Mouse (Mus musculus): ENCODE measurements around the gene Zdhhc17. TPM values are rescaled to one million over a fixed set of nuclear protein-coding genes. Genes with fewer than 3 reads are reported as not detected.

Zdhhc17 gene
- polyA plus RNA-seq (2016; fragmentation: Nextera tagmentation; extraction: Ambion mirVana) = 7.7 and 9.1 TPM in 2 replicates

DNA sequence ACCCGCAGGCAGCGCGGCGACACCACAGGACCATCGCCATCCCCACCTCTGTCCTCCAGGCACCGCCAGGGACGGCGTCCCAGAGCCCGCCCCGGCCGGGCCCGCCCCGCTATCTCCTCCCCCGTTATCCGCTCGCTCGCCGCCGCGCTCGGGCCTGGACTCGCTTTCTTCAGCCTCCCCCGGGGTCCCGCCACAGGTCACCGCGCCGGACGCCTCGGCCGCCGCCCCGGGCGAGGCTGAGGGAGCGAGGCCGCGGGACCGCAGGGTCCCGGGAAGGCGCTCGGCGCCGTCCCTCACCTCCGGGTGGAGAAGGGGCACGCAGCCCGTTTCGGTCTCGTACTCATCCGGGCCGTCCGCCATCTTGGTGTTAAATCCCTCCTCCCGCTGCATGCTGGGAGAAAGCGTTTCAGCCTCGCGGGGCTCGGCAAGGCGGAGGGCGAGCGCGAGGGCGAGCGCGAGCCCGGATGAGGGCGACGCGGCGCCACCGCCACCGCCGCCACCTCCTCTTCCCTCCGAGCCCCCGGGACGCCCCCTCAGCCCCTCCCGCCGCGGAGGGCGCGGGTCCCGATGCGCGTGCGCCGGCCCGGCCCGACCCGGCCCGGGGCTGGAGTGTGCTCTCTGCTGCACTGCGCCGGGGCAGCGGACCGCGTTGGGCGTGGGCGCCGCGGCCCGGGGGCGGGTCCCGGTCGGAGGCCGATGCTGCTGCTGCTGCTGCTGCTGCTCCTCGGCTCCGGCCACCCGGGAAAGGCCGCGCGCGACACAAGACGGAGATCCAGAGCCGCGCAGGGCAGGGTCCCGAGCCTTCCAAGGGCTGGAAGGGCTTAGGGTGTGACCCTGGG is at the start of gene Zdhhc17:
TSS of gene Zdhhc17 (minus strand) at position 500 of the 839 bp plus-strand sequence.
- Histone ChIP-seq H3K27ac (peak within 1 kb of the TSS; percentile 91), H3K36me3 (no peaks in the 10 kb centered on the region), H3K9ac (peak within 1 kb of the TSS; percentile 94), H3K4me2 (peak within 1 kb of the TSS; percentile 95), H3K9me3 (replicated peaks) (no peaks in the 10 kb centered on the region), H3K4me1 (peaks cover 54% of the 10 kb centered on the region), H3K4me3 (peak within 1 kb of the TSS; percentile 93), H3K27me3 (replicated peaks) (peaks cover 8% of the 10 kb centered on the region; the same call in 1 of the 2 replicates)
- peak; percentile 93 for ATAC-seq
- under 1% methylated on average over 78 of the region's 112 CpGs for WGBS (ENCODE audit: insufficient replicate concordance)

DNA sequence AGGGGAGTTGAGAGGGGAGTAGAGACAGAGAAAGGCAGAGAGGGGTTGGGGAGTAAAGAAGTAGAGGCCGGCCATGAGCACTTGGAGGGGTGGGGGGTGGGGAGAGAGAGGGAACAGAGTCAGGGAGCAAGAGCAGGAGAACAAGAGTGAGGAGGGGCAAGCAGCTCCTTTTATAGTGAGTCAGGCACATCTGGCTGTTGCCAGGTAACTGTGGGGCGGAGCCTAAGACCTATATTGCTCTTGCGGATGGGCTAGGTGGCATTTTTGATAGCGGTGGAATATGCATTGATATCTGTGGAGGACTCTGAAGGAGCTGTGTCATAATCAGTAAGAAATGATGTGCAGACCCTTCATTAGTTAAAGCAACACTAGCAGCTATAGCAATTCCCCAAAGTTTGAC is 45.8 kb upstream of the Zdhhc17 start:
- Histone ChIP-seq H3K36me3 (no peaks in the 10 kb centered on the region), H3K27ac (no peak overlapping the region), H3K9ac (no peak overlapping the region), H3K4me1 (no peaks in the 10 kb centered on the region), H3K4me2 (no peak overlapping the region), H3K4me3 (no peak overlapping the region), H3K27me3 (replicated peaks) (no peaks in the 10 kb centered on the region), H3K9me3 (replicated peaks) (no peaks in the 10 kb centered on the region)
- 59% methylated on average over 4 of the region's 4 CpGs for WGBS (ENCODE audit: insufficient replicate concordance)
- ATAC-seq = no peak

DNA sequence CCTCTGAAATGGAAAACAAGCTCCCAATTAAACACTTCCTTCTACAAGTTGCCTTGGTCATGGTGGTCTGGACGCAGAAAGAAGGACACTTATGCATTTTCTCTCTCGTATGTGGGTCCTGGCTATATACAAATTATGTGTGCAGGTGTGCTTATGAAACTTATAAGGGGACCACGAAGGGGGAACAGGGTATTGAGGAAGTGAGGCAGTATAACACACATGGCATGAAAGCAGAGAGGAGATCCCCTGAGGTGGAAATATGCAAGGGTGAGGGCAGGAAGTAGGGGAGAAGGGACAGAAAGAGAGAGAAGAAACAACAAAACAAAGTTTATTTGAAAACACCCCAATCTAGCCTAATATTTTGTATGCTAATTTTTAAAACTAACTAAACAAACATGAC is 41.7 kb upstream of the Zdhhc17 start:
- no peak for ATAC-seq
- WGBS (ENCODE audit: insufficient replicate concordance) = 63% methylated on average over 3 of the region's 3 CpGs
- H3K4me3 ChIP-seq = no peak overlapping the region
- no peak overlapping the region for H3K27ac ChIP-seq
- H3K9me3 ChIP-seq (replicated peaks) = no peaks in the 10 kb centered on the region
- no peak overlapping the region for H3K9ac ChIP-seq
- H3K4me2 ChIP-seq = no peak overlapping the region
- H3K36me3 ChIP-seq = no peaks in the 10 kb centered on the region
- no peaks in the 10 kb centered on the region for H3K27me3 ChIP-seq (replicated peaks)
- H3K4me1 ChIP-seq = no peaks in the 10 kb centered on the region

DNA sequence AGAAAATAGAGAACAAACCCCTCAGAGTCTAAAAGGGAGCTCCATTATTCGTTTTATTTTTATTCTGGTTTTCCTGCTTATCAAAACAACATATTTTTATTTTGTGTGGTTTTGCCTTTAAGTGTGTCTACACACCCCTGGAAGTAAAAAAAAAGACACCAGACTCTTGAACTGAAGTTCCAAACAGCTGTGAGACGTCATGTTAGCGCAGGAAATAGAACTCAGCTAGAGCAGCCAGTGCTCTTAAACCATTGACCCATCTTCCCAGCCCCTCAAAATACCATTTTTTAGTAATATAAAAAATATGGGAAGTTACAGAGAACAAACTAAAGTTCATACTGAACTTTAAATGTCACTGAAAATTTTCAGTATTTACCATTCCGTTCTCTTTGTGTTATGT is 40.6 kb upstream of the Zdhhc17 start:
- Histone ChIP-seq H3K4me3 (no peak overlapping the region), H3K9ac (no peak overlapping the region), H3K36me3 (no peaks in the 10 kb centered on the region), H3K27ac (no peak overlapping the region), H3K4me1 (no peaks in the 10 kb centered on the region), H3K4me2 (no peak overlapping the region), H3K27me3 (replicated peaks) (no peaks in the 10 kb centered on the region), H3K9me3 (replicated peaks) (no peaks in the 10 kb centered on the region)
- no peak for ATAC-seq
- WGBS (ENCODE audit: insufficient replicate concordance) = 53% methylated on average over 4 of the region's 4 CpGs

DNA sequence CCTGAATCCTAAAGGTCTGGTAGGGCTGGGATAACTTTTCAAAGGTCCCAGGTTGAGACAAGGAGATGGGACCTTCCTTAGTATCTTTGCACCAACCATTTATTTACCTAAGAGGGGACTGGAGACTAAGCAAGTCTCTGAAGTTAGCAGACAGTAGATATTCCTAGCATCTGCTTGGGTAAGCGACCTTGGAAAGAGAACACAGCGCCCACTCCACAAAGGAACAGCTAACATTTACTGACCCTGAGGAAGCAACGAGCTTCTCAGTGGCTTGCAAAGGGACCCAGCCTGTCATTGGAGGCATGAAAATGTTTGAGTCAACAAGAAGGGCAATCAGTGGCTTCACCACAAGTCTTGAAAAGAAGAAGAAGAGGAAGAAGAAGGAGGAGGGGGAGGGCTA is 40.1 kb upstream of the Zdhhc17 start:
- no peaks in the 10 kb centered on the region for H3K9me3 ChIP-seq (replicated peaks)
- ATAC-seq = no peak
- no peaks in the 10 kb centered on the region for H3K4me1 ChIP-seq
- no peak overlapping the region for H3K4me3 ChIP-seq
- no peak overlapping the region for H3K27ac ChIP-seq
- 45% methylated on average over 3 of the region's 3 CpGs for WGBS (ENCODE audit: insufficient replicate concordance)
- no peak overlapping the region for H3K4me2 ChIP-seq
- H3K36me3 ChIP-seq = no peaks in the 10 kb centered on the region
- no peaks in the 10 kb centered on the region for H3K27me3 ChIP-seq (replicated peaks)
- H3K9ac ChIP-seq = no peak overlapping the region

DNA sequence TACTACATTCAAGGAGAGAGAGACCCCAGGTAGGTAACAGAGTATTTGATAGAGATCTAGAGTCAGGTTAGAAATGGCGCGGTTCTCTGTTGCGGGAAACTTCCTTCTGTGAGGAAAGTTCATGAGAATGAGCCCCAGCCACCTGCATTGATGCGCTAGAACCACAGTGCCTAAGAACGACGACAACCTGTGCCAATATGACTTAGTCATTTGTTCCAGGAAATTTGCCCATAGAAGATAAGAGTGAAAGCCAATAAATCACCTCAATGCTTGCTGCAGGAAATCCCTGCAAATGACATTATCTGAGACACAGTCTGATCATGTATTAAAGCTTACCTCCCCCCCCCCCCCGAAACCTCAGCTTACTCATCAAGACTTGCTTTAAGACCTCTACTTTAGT is 38.0 kb upstream of the Zdhhc17 start:
- no peaks in the 10 kb centered on the region for H3K4me1 ChIP-seq
- H3K9ac ChIP-seq = no peak overlapping the region
- H3K27ac ChIP-seq = no peak overlapping the region
- H3K4me3 ChIP-seq = no peak overlapping the region
- ATAC-seq = no peak
- H3K36me3 ChIP-seq = no peaks in the 10 kb centered on the region
- H3K27me3 ChIP-seq (replicated peaks) = no peaks in the 10 kb centered on the region
- no peak overlapping the region for H3K4me2 ChIP-seq
- peaks cover 10% of the 10 kb centered on the region; the same call in 1 of the 2 replicates for H3K9me3 ChIP-seq (replicated peaks)
- 45% methylated on average over 7 of the region's 7 CpGs for WGBS (ENCODE audit: insufficient replicate concordance)

DNA sequence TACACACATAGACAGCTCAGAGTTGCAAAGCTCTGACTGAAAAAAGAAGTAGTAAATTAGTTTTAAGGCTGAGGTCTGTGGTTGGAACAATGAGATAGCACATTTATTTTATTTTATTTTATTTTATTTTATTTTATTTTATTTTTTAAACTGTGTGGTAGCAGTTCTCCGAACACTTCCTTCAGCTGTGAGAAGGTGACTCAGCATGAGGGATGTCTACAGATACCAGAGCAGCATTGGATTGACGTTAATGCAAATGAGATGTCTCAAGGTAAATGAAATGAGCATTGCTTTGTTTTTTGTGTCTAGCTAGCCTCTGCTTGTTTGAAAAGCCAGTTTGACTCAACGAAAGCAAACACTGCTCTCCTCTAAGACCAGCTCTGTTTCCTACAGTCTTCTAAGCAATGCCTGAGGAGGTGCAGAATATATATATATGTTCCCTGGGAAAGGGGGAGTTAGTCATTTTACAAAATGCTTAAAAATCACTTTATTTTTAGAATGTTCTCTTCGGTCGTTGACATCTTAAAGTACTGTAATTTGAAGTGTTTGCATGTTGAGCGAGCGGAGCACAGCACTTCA is 30.2 kb upstream of the Zdhhc17 start:
- no peak overlapping the region for H3K4me2 ChIP-seq
- H3K9ac ChIP-seq = no peak overlapping the region
- H3K4me1 ChIP-seq = no peaks in the 10 kb centered on the region
- no peaks in the 10 kb centered on the region for H3K36me3 ChIP-seq
- no peak for ATAC-seq
- 62% methylated on average over 7 of the region's 7 CpGs for WGBS (ENCODE audit: insufficient replicate concordance)
- H3K9me3 ChIP-seq (replicated peaks) = peaks cover 10% of the 10 kb centered on the region; the same call in 1 of the 2 replicates
- no peaks in the 10 kb centered on the region for H3K27me3 ChIP-seq (replicated peaks)
- H3K27ac ChIP-seq = no peak overlapping the region
- H3K4me3 ChIP-seq = no peak overlapping the region

DNA sequence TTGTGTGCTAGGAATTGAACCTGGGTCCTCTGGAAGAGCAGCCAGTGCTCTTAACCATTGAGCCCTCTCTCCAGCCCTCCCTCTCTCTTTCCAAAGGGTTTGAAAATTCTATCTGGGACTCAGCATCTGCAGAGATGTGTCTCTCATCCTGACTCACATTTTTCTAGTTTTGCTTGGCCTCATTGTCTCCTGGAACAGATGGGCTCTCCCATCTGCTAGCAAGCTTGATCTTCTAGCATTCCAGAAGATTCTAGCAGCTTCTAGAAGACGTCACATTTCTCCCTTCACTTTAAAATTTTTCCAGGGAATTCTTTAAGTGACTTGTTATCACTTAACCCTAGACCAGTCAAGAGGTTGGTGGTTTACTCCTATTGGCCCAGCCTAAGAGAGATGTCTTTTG is 26.9 kb upstream of the Zdhhc17 start:
- Histone ChIP-seq H3K27me3 (replicated peaks) (no peaks in the 10 kb centered on the region), H3K9ac (no peak overlapping the region), H3K9me3 (replicated peaks) (no peaks in the 10 kb centered on the region), H3K4me2 (no peak overlapping the region), H3K36me3 (no peaks in the 10 kb centered on the region), H3K4me3 (no peak overlapping the region), H3K27ac (no peak overlapping the region), H3K4me1 (no peaks in the 10 kb centered on the region)
- no peak for ATAC-seq
- 38% methylated on average over 1 of the region's 1 CpGs for WGBS (ENCODE audit: insufficient replicate concordance)

DNA sequence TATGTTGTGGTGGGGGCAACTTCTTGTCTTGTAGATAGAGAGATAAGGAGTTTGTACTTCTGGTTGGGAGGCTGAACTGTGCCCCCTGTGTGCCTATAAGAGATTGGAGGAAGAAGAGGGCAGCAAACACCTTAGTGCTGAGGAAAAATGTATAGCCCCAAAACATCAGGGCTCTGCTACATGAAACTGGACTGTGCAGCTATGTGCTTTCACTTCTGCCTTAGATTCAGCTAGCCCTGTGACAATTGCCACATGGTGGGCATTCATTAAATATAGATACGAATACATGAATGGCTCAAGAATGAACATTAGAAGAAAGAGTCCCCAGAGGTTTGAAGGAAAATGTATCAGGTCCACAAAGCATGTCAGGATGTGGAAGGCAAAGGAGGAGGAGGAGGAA is 25.2 kb upstream of the Zdhhc17 start:
- H3K4me3 ChIP-seq = no peak overlapping the region
- no peaks in the 10 kb centered on the region for H3K9me3 ChIP-seq (replicated peaks)
- H3K36me3 ChIP-seq = no peaks in the 10 kb centered on the region
- H3K9ac ChIP-seq = no peak overlapping the region
- H3K27me3 ChIP-seq (replicated peaks) = no peaks in the 10 kb centered on the region; the same call in 1 of the 2 replicates
- 74% methylated on average over 1 of the region's 1 CpGs for WGBS (ENCODE audit: insufficient replicate concordance)
- H3K4me1 ChIP-seq = 0 out of 2 replicates have a peak, but pooled peaks cover 5% of the 10 kb centered on the region
- H3K4me2 ChIP-seq = no peak overlapping the region
- H3K27ac ChIP-seq = no peak overlapping the region
- no peak for ATAC-seq

DNA sequence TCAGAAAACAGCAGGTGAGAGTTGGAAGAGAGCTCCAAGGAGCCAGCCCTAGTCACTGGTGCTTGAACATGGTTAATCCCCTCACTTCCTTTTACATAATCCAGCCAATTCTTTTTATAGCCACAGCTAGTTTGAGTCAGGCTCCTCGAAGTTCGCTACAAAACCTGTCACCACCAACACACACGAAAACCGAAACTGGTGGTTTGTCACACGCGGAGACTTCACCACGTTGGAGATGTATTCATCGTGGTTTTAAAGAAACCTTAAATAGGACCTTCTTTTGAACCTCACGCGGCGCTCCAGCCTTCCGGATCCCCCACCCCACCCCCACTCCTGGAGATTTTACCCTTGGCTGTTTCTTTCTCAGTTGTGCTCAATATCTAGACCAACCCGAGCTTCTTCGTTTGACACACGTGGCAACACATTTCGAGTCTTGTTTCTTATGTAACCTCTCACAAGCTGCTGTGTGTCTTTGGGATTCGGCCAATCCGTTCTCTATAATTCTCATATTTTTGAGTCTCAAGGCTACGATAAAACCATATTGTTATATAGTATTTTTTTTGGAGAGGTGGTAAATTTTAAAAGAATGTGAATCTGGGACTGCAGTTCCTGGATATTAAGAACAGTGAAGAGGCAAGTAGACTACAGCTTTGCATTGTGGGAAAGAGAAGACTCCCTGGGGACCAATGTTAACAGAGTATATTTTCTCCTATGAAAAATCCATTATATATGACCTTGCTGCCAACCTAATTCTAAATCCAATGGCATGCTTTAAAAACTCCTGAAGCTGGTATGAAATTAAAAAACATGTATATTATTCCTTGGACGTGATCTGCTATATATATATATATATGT is 21.8 kb upstream of the Zdhhc17 start:
- no peak overlapping the region for H3K27ac ChIP-seq

DNA sequence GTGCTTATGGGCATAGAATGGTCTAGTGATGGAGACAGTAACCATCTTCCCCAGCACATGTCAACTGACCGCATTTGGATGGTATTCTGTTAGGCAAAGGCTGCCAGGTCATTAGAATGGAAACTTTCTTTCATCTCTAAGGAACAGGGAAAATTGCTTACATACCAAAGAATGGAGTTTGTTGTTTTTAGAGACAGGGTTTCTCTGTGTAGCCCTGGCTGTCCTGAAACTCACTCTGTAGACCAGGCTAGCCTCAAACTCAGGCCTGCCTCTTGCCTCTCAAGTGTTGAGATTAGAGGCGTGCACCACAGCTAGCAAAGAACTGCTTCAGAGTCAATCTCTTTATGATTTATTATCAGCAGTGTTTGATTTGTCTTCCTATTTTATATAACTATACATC is 20.9 kb upstream of the Zdhhc17 start:
- ATAC-seq = no peak

More for the DNA sequence above, 21.8 kb upstream of the Zdhhc17 start:
- Histone ChIP-seq H3K4me3 (peak overlapping the region; percentile 36), H3K4me1 (0 out of 2 replicates have a peak, but pooled peaks cover 5% of the 10 kb centered on the region), H3K36me3 (no peaks in the 10 kb centered on the region), H3K9ac (0 out of 2 replicates have a peak overlapping the region, but pooled peaks have one; percentile 7), H3K27me3 (replicated peaks) (no peaks in the 10 kb centered on the region; the same call in 1 of the 2 replicates), H3K4me2 (peak overlapping the region; percentile 53), H3K9me3 (replicated peaks) (no peaks in the 10 kb centered on the region)
- ATAC-seq = no peak
- 25% methylated on average over 20 of the region's 20 CpGs for WGBS (ENCODE audit: insufficient replicate concordance)

More for the DNA sequence above, 20.9 kb upstream of the Zdhhc17 start:
- WGBS (ENCODE audit: insufficient replicate concordance) = 73% methylated on average over 2 of the region's 2 CpGs
- Histone ChIP-seq H3K27me3 (replicated peaks) (no peaks in the 10 kb centered on the region; the same call in 1 of the 2 replicates), H3K4me1 (0 out of 2 replicates have a peak, but pooled peaks cover 5% of the 10 kb centered on the region), H3K27ac (no peak overlapping the region), H3K4me3 (no peak overlapping the region), H3K4me2 (no peak overlapping the region), H3K36me3 (no peaks in the 10 kb centered on the region), H3K9ac (no peak overlapping the region), H3K9me3 (replicated peaks) (no peaks in the 10 kb centered on the region)

Measured in liver, embryonic 12.5 days (tissue).